Mouse (Mus musculus): ENCODE results near the gene Kdm5c. TPM values are rescaled to one million over a fixed set of nuclear protein-coding genes. Genes with fewer than 3 reads are reported as not detected.
A peak's percentile ranks its signal among the peaks of the same experiment; 100 is the strongest.
"Not testable (repeated sequence)": the region's sequence is repeated elsewhere in the genome, so short reads cannot be mapped to it uniquely, and the experiment has no call there.

Gene Kdm5c
- 10 to 100 TPM; 30.8 to 48.1 TPM for total RNA-seq (2021)
- long read RNA-seq, experiment 1, full-length matches to known transcripts: 5 of 12 reads
- long read RNA-seq, experiment 1, partial matches to known transcripts: 3 of 12 reads
- long read RNA-seq, experiment 1, other reads (novel, unspliced or antisense): 4 of 12 reads
- long read RNA-seq, experiment 2, full-length matches to known transcripts: 2 of 9 reads
- long read RNA-seq, experiment 2, partial matches to known transcripts: 2 of 9 reads
- long read RNA-seq, experiment 2, other reads (novel, unspliced or antisense): 5 of 9 reads

DNA sequence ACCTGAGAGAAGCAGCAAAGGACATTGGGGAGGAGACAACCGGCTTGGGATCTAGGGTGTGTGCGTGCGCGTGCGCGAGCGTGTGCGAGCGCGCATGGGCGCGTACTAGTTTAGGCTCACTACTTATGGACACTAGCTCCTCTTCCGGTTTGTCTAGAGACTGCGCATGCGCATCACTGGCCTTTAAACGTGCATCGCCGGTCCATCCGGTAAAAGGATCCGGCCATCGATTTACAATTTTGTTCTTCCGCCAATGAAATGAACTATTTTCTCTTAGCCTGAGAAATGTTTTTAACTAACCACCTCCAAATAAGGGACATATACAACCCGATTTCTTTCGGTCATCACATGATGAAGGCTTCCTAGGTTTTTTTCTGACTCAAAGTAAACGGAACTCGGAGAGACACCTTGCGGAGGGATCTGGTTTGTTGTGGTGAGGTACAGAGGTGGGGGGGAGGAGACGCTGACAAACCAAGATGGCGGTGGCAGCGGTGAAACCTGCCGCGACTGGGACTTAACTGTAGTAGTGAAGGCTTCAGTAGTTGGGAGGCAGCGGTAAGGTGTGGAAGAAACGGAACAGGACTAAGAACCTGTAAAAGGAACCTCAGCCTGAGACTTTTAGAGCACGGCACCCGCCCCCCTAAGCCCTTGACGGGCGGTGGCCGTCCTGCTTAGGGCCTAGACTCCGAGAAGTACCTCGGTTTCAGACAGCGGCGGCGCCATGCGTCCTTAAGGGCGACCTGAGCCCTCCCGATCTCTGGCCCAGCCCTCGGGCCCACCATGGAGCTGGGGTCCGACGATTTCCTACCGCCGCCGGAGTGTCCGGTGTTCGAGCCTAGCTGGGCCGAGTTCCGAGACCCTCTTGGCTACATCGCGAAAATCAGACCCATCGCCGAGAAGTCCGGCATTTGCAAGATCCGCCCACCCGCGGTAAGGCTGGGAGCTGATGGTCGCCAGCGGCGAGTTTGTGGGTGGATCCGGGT lies at the start of gene Kdm5c:
Kdm5c (plus strand) TSS at position 240 of the 983 bp plus-strand sequence.
- peak; percentile 97 to 98 for DNase-seq

GRCm38 (mm10) chrX:152187151-152187550 lies 45.7 kb upstream of the Kdm5c start:
- DNase-seq: no peak

DNA sequence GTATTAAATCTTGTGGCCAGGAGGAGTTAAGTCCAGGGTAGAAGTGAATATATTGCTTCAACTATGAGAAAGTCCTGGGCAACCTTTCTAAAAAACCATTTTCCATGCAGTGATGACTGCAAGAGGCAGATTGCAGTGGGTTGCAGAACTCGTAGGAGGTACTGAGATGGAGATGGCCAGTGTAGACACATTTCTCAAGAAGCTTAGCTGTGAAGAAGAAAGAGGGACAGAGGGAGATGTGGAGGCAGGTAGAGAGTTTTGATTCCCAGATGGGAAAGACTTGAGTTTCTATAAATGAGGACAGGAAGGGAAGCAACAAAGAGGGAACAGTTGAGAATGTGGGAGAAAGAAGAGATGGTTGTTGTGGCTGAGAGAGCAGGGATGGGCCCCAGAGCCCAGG lies 41.6 kb upstream of the Kdm5c start:
- no peak for DNase-seq

GRCm38 (mm10) chrX:152197814-152198648 lies 34.8 kb upstream of the Kdm5c start:
- no peak for DNase-seq

- DNase-seq: no peak
Measured at GRCm38 (mm10) chrX:152201737-152202421, 30.9 kb upstream of the Kdm5c start.

- DNase-seq: no peak
Measured at GRCm38 (mm10) chrX:152202422-152203103, 30.3 kb upstream of the Kdm5c start.

DNA sequence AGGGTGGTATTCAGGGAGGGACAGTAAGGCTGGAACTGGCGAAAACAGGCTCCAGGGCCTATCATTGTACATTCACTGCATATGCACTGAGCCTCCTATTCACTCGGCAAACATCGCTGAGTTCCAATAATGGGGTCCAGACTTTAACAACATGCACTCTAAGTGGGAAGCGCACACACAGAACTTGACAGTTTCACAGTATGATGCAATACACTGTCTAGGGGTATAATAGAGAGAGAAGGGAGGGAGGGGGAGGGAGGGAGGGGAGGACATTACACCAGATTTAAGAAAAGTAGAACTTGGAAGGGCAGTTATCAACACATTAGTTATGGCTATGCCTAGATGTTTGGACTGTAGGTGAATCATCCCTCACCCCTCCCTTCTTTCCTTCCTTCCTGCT lies 29.6 kb upstream of the Kdm5c start:
- DNase-seq: no peak

DNA sequence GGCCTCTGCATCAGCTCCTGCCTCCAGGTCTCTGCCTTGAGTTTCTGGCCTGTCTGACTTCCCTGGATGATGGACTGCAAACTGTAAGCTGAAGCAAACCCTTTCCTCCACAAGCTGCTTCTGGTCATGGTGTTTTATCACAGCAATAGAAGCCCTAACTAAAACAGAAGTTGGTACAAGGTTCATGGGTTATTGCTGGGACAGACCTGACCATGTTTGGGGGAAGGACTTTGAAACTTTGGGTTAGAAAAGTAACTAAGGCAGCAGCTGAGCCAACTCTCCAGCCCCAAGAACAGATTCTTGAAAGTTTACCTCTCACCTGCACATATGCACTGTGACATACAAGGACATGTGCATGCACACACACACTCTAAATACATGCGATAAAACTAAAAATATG lies 27.3 kb upstream of the Kdm5c start:
- no peak for DNase-seq

- DNase-seq: no peak
Measured at GRCm38 (mm10) chrX:152214703-152215102, 18.1 kb upstream of the Kdm5c start.

DNA sequence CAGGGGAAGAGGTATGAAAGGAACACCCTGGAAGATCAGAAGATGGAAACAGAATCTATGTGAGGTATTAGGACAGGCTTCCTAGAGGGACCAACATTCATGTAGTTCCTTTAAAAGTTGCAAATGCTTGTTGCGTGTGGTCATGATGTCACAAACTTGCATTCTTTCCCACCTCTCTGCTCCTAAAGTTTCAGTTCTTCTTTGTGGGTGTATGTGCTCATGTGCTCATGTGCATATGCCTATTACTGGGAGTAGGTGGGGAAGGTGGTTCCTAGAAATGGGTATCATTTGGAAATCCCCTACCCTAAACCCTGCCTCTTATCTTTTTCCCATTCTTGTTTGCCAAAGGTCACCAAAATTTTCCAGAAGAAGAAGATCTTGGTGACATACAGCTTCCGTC lies 14.3 kb upstream of the Kdm5c start:
- DNase-seq: no peak

DNA sequence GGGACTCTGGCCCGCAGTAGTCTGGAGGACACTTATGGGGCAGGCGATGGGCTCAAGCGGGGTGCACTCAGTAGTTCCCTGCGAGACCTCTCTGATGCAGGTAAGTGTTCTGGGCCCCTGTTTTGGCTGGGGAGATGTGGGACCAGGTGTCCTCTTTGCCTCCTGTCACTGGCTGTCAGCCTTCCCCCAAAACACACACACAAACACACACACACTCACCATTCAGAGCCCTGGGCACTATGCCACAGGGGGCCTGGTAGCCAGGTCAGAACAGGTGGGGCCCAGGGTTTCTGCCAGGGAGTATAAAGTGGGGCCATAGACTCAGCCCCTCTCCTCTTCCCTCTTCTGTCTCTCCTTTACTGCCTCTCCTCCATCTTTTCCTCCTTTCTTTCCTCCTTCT lies 11.1 kb upstream of the Kdm5c start:
- no peak for DNase-seq

DNA sequence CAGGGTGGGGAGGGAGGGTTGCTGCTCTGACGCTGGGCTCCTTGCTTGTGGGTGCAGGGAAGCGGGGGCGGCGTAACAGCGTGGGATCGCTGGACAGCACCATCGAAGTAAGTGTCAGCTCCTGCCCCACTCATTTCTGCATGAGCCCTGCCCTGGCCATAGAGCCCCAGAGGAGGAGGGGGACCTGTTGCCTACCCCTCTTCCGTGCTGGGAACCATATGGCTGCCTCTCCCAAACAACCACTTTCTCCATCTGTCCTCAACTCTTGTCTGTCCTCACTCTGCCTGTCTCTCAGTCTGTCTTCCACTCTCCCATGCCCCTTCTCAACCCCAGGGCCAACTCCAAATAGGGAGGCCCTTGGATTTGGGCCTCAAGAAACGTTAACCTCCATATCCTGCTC lies 10.6 kb upstream of the Kdm5c start:
- no peak for DNase-seq

- no peak for DNase-seq
Measured at GRCm38 (mm10) chrX:152223313-152223712, 9.5 kb upstream of the Kdm5c start.

GRCm38 (mm10) chrX:152224280-152224679 lies 8.5 kb upstream of the Kdm5c start:
- no peak for DNase-seq

DNA sequence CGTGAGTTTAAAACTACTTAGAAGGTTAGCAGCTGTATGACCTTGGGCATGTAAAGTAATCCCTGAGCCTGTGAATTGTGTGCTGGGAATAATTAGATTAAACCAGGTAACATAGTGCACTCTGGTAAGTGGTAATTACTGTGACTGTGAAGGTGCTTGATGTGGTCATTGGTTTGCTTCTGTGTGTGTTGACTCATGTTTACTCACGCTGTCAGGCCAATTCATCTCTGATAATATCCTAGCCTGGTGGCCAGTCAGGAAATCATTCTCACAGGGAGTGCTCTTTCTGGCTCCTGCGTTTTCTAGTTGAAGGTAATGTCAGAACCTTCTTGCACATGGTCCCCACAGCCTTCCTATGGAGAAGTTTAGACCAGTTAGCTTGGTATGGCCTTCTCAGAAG lies 1.3 kb downstream of the Kdm5c start:
- DNase-seq: peak in 1 of 2 experiments; percentile 16

GRCm38 (mm10) chrX:152235758-152236157 lies 2.9 kb downstream of the Kdm5c start:
- DNase-seq: no peak

- not testable (repeated sequence) for DNase-seq
Measured at GRCm38 (mm10) chrX:152243140-152243539, 10.3 kb downstream of the Kdm5c start.

- no peak for DNase-seq
Measured at GRCm38 (mm10) chrX:152244492-152245189, 11.8 kb downstream of the Kdm5c start.

GRCm38 (mm10) chrX:152271189-152271588 lies 38.4 kb downstream of the Kdm5c start:
- DNase-seq: peak; percentile 20 to 22

DNA sequence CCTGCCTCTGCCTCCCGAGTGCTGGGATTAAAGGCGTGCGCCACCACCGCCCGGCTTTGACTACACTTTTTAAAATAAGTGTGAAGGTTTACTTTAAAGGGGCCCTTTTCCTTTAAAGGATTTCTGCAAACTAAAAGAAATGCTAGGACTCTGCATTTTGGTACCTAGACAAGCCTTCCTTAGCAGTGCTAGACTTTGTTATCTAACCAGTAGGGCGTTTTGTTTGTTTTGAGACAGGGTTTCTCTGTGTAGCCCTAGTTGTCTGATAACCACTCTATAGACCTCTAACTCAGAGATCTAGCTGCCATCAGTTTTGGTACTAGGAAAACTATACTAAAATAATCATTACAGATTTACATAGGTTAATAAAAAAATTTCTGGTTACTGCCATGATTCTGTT lies 46.6 kb downstream of the Kdm5c start:
- no peak for DNase-seq

- no peak for DNase-seq
Measured at GRCm38 (mm10) chrX:152284746-152285145, 51.9 kb downstream of the Kdm5c start.

All from heart, adult 18-20 months (tissue).